In genomic region chr12:6832933-6833332, GRCm38 (mm10) we compare ENCODE assay signal across 17 mouse cellular contexts.
A peak's percentile ranks its signal among the peaks of the same experiment; 100 is the strongest.
DNase-seq lines count a peak whose midpoint lies in the region; ATAC-seq and TF ChIP-seq lines count a peak whose summit lies in the region.
"Had no signal": no experiment of that assay in that cellular context is flagged by ENCODE, and none has a peak within 500 bp of the region (broad histone marks: within the 10 kb centered on the region; RNA-seq: fewer than 3 reads in every experiment).

No protein-coding gene starts in this region.

- H3K4me2 ChIP-seq in forebrain, embryonic 14.5 days (ENCODE audit: low read length): no peak overlapping the region
- no peak overlapping the region for H3K4me2 ChIP-seq in forebrain, embryonic 12.5 days
- H3K4me2 ChIP-seq in midbrain, postnatal 0 days (ENCODE audit: low read depth, low read length, poor library complexity, severe bottlenecking): no peak overlapping the region
- no peak overlapping the region for H3K4me2 ChIP-seq in midbrain, embryonic 15.5 days
- H3K4me2 ChIP-seq in liver, embryonic 12.5 days: no peak overlapping the region
- H3K4me2 ChIP-seq: embryonic facial prominence, embryonic 12.5 days; forebrain, embryonic 13.5 days had no signal

- no peaks in the 10 kb centered on the region for H3K9me3 ChIP-seq in forebrain, embryonic 14.5 days (replicated peaks; ENCODE audit: control insufficient read depth, low read length)
- H3K9me3 ChIP-seq in forebrain, embryonic 12.5 days: no peaks in the 10 kb centered on the region
- H3K9me3 ChIP-seq in midbrain, postnatal 0 days (ENCODE audit: low read length): no peaks in the 10 kb centered on the region
- no peaks in the 10 kb centered on the region for H3K9me3 ChIP-seq in midbrain, embryonic 15.5 days
- H3K9me3 ChIP-seq in liver, embryonic 12.5 days (replicated peaks): no peaks in the 10 kb centered on the region
- H3K9me3 ChIP-seq: embryonic facial prominence, embryonic 10.5 days; embryonic facial prominence, embryonic 12.5 days; forebrain, embryonic 13.5 days had no signal

- H3K36me3 ChIP-seq in forebrain, embryonic 14.5 days (ENCODE audit: control insufficient read depth, insufficient read depth, low read length): no peaks in the 10 kb centered on the region
- no peaks in the 10 kb centered on the region for H3K36me3 ChIP-seq in forebrain, embryonic 12.5 days (replicated peaks)
- no peaks in the 10 kb centered on the region for H3K36me3 ChIP-seq in midbrain, postnatal 0 days (ENCODE audit: insufficient read depth, low read length)
- no peaks in the 10 kb centered on the region for H3K36me3 ChIP-seq in midbrain, embryonic 15.5 days (replicated peaks)
- H3K36me3 ChIP-seq in liver, embryonic 12.5 days: no peaks in the 10 kb centered on the region
- H3K36me3 ChIP-seq: embryonic facial prominence, embryonic 10.5 days; embryonic facial prominence, embryonic 12.5 days had no signal

- 18% methylated on average over 3 of the region's 3 CpGs for WGBS in forebrain, embryonic 14.5 days
- 25% methylated on average over 3 of the region's 3 CpGs for WGBS in forebrain, embryonic 12.5 days
- 46% methylated on average over 3 of the region's 3 CpGs for WGBS in midbrain, postnatal 0 days
- WGBS in midbrain, embryonic 15.5 days: 37% methylated on average over 3 of the region's 3 CpGs
- 50% methylated on average over 3 of the region's 3 CpGs for WGBS in liver, embryonic 12.5 days (ENCODE audit: insufficient replicate concordance)

- H3K4me1 ChIP-seq in forebrain, embryonic 14.5 days (ENCODE audit: control insufficient read depth, insufficient read depth, low read length): no peaks in the 10 kb centered on the region
- H3K4me1 ChIP-seq in forebrain, embryonic 12.5 days: no peaks in the 10 kb centered on the region
- no peaks in the 10 kb centered on the region for H3K4me1 ChIP-seq in midbrain, postnatal 0 days (ENCODE audit: insufficient read depth, low read length)
- no peaks in the 10 kb centered on the region for H3K4me1 ChIP-seq in midbrain, embryonic 15.5 days
- H3K4me1 ChIP-seq in liver, embryonic 12.5 days: no peaks in the 10 kb centered on the region
- H3K4me1 ChIP-seq: embryonic facial prominence, embryonic 10.5 days; embryonic facial prominence, embryonic 12.5 days; forebrain, embryonic 13.5 days had no signal

- H3K27me3 ChIP-seq in forebrain, embryonic 14.5 days (replicated peaks; ENCODE audit: control insufficient read depth, insufficient read depth, low read length): no peaks in the 10 kb centered on the region
- H3K27me3 ChIP-seq in forebrain, embryonic 12.5 days: no peaks in the 10 kb centered on the region
- no peaks in the 10 kb centered on the region for H3K27me3 ChIP-seq in midbrain, postnatal 0 days (ENCODE audit: insufficient read depth, low read length)
- H3K27me3 ChIP-seq in midbrain, embryonic 15.5 days (replicated peaks): no peaks in the 10 kb centered on the region
- H3K27me3 ChIP-seq in liver, embryonic 12.5 days (replicated peaks): no peaks in the 10 kb centered on the region
- H3K27me3 ChIP-seq: embryonic facial prominence, embryonic 12.5 days; forebrain, embryonic 13.5 days had no signal

- no peak for TF ChIP-seq CTCF in midbrain, postnatal 0 days (IDR thresholded peaks at IDR 0.05)

- H3K9ac ChIP-seq in forebrain, embryonic 14.5 days (ENCODE audit: low read length): no peak overlapping the region
- H3K9ac ChIP-seq in forebrain, embryonic 12.5 days: no peak overlapping the region
- no peak overlapping the region for H3K9ac ChIP-seq in midbrain, postnatal 0 days (replicated peaks; ENCODE audit: low read length, poor library complexity, severe bottlenecking)
- H3K9ac ChIP-seq in midbrain, embryonic 15.5 days: no peak overlapping the region
- H3K9ac ChIP-seq in liver, embryonic 12.5 days: no peak overlapping the region
- H3K9ac ChIP-seq: embryonic facial prominence, embryonic 12.5 days; forebrain, embryonic 13.5 days had no signal

- peak; percentile 13 for DNase-seq in forebrain, embryonic 14.5 days (ENCODE audit: low spot score)
- DNase-seq in midbrain, postnatal 0 days (ENCODE audit: low spot score): peak; percentile 1
- DNase-seq: adrenal gland, adult 2 months; adrenal gland, postnatal 10 days; adrenal gland, postnatal 25 days; cerebellum, adult 11-12 months; cerebellum, adult 2 months; cerebellum, adult 9-10 months; cerebellum, postnatal 10 days; cerebellum, postnatal 25 days had no signal

- H3K27ac ChIP-seq in forebrain, embryonic 14.5 days (ENCODE audit: low read depth, low read length): no peak overlapping the region
- H3K27ac ChIP-seq in forebrain, embryonic 12.5 days: no peak overlapping the region
- no peak overlapping the region for H3K27ac ChIP-seq in midbrain, postnatal 0 days (ENCODE audit: low read depth, low read length)
- no peak overlapping the region for H3K27ac ChIP-seq in midbrain, embryonic 15.5 days
- no peak overlapping the region for H3K27ac ChIP-seq in liver, embryonic 12.5 days
- H3K27ac ChIP-seq: embryonic facial prominence, embryonic 10.5 days; embryonic facial prominence, embryonic 12.5 days; forebrain, embryonic 13.5 days had no signal

- no peak overlapping the region for H3K4me3 ChIP-seq in forebrain, embryonic 14.5 days (ENCODE audit: low read depth, low read length)
- H3K4me3 ChIP-seq in forebrain, embryonic 12.5 days (replicated peaks): no peak overlapping the region
- no peak overlapping the region for H3K4me3 ChIP-seq in midbrain, postnatal 0 days (ENCODE audit: low read depth, low read length)
- no peak overlapping the region for H3K4me3 ChIP-seq in midbrain, embryonic 15.5 days
- H3K4me3 ChIP-seq in liver, embryonic 12.5 days: no peak overlapping the region
- H3K4me3 ChIP-seq: embryonic facial prominence, embryonic 10.5 days; embryonic facial prominence, embryonic 12.5 days; forebrain, embryonic 13.5 days had no signal

- no peak for ATAC-seq in forebrain, embryonic 14.5 days
- ATAC-seq in forebrain, embryonic 12.5 days (ENCODE audit: low FRiP score): no peak
- no peak for ATAC-seq in midbrain, postnatal 0 days (ENCODE audit: low FRiP score)
- no peak for ATAC-seq in midbrain, embryonic 15.5 days (replicated peaks)
- ATAC-seq in liver, embryonic 12.5 days: no peak
- ATAC-seq: forebrain, embryonic 13.5 days; forebrain, embryonic 16.5 days had no signal
